Mouse (Mus musculus): Measurements from ENCODE around the gene Elavl1.

- TF ChIP-seq CTCF (IDR thresholded peaks at IDR 0.05; ENCODE audit: borderline replicate concordance, insufficient read depth, low read depth, low read length), result no peak
- no peak for TF ChIP-seq POLR2A (IDR thresholded peaks at IDR 0.05; ENCODE audit: borderline replicate concordance, insufficient read depth, low read length)
Measured at GRCm38 (mm10) chr8:4348275-4348674, 23.1 kb upstream of the Elavl1 start.
